Mouse (Mus musculus) olfactory bulb, adult 2 months (tissue): ENCODE measurements around the gene 1700011L22Rik.

Source experiments
- CTCF ChIP-seq: fragments of 200-500 bp; IDR thresholded peaks from 2 replicates; pipeline ENCODE4 v1.5.1; 2012; ENCODE audit warnings: low read depth, mild to moderate bottlenecking, low read length, moderate library complexity; ENCODE audit not compliant: insufficient read depth
- POLR2A ChIP-seq: fragments of 200-500 bp; IDR thresholded peaks from 2 replicates; pipeline ENCODE4 v1.6.1; 2012; ENCODE audit warnings: mild to moderate bottlenecking, low read depth, low read length, moderate library complexity; ENCODE audit not compliant: insufficient read depth

DNA sequence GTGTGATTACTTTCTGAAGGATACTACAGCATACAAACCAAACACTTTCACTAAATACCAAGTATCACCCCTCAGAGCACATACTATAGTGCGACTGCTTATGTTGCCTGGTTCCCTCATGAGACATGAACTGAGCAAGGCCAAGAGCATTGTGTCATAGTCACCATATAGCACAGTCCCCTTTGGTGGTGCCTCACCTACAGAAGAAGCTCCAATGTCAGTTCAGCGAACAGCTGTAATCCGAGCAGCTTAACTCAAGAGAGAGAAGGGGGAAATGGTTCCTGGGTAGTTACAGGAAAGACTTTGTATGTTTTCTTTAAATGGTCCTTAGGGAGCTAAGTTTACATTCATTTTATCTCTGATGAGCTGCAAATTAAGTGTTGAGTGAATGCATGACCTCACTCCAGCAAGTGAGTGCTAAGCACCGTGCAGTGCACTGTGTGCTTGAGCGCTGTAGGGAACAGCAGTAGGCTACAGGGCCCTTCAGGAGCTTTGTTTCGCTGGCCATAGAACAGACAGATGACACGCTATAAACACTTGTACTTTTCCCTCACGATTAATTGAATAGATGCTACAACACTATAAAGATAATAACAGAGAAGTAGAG, 29.0 kb upstream of the 1700011L22Rik start:
- TF ChIP-seq CTCF (no peak), POLR2A (no peak)
